Mouse (Mus musculus) stomach, postnatal 0 days (tissue): ENCODE measurements around the gene Ubr4.

Experiments used
- CTCF ChIP-seq: IDR thresholded peaks from 2 replicates; pipeline ENCODE4 v1.5.1; 2016; ENCODE audit warnings: antibody characterized with exemption, low read depth, mild to moderate bottlenecking, moderate library complexity
- EP300 ChIP-seq: optimal IDR thresholded peaks from 2 replicates; pipeline ENCODE3; 2016; ENCODE audit warnings: antibody characterized with exemption

DNA sequence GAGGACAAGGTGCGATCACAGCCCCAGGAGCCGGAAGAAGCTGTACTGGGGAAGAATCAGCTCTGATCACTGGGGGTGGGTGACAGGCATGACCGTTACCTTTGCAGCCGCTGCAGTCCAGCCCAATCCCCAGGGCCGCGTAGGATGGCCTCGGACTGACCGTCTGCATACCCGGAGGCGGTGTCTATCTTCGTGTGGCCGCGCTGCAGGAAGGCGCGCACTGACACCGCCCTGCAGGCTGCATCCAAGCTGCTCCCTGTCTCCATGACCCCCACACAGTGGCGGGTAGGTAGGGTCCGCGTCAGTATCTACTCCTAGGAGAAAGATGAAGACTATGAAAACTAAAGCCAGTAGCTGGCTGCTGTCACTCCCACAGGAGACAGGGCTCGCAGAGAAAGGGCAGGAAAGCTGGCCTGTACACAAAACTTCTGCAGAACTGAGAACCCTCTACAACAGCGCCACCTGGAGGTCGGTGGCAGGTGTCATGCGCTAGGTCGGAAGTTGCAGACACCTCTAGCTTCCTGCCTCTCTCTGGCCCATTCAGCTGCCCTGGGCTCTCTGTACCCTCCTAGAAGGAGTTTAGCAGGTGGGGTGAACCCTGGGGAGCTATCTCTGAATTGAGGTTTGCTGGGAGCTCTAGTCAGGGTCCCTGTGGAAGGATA is 15.5 kb upstream of the Ubr4 start:
- TF ChIP-seq CTCF (peak; percentile 87), EP300 (no peak)
